Mouse (Mus musculus) adrenal gland, postnatal 36 days (tissue): ENCODE results near the gene Hcrt. TPM values are rescaled to one million over a fixed set of nuclear protein-coding genes. Genes with fewer than 3 reads are reported as not detected.

Source experiments
- DNase-seq, 2 experiments: peaks; one replicate each; pipeline ENCODE4 v3.0.0; 2021; ENCODE audit warnings: mixed read lengths in 1 of 2
- total RNA-seq, 2 experiments: library from RNA; stranded (reverse); gene quantifications; 2 replicates each; pipeline ENCODE4 v1.2.3; 2021

Hcrt gene
- total RNA-seq, 2 experiments from 2014 or later, result not detected

GRCm38 (mm10) chr11:100735954-100736745, 26.6 kb downstream of the Hcrt start:
- no peak for DNase-seq

- no peak for DNase-seq
Measured at GRCm38 (mm10) chr11:100735134-100735865, 27.4 kb downstream of the Hcrt start.

DNA sequence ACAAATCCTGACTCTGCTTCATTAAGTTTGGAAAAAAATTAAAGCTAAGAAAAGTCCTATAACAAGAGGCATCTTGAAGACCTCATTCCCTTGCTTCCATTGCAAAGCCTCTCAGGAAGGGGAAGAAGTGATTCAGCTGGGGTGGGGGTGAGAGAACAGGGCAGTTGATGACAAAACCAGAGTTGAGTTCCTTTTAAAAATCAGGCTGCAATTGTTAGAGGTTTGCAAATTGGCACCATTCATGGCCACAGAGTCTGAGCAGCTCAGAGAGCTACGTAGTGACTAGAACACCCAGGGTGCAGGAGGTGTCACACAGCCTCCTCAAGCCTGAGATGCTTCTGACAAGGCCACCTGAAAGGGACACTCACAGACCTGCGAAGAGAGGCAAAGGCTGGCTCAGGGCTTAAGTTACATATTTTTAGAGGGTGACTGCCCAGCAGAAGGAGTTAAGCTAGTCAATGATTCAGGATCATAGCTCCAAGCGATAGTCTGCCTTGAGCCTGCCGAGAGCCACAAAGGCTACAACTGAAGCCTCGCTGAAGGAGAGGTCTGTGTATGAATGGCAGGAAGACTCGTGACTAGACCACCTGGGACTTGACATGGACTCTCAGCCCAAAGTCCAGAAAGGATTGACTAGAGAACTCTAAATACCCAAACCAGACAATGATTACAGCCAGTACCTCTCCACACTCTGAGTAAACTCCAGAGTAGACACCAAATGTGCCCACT, 32.1 kb downstream of the Hcrt start:
- DNase-seq, result no peak

- DNase-seq, result no peak
Measured at GRCm38 (mm10) chr11:100729976-100730375, 32.8 kb downstream of the Hcrt start.

- no peak for DNase-seq
Measured at GRCm38 (mm10) chr11:100728601-100729000, 34.1 kb downstream of the Hcrt start.

GRCm38 (mm10) chr11:100727201-100727600, 35.5 kb downstream of the Hcrt start:
- DNase-seq, result no peak

GRCm38 (mm10) chr11:100724919-100725512, 37.7 kb downstream of the Hcrt start:
- peak in 1 of 2 experiments; percentile 30 for DNase-seq

DNA sequence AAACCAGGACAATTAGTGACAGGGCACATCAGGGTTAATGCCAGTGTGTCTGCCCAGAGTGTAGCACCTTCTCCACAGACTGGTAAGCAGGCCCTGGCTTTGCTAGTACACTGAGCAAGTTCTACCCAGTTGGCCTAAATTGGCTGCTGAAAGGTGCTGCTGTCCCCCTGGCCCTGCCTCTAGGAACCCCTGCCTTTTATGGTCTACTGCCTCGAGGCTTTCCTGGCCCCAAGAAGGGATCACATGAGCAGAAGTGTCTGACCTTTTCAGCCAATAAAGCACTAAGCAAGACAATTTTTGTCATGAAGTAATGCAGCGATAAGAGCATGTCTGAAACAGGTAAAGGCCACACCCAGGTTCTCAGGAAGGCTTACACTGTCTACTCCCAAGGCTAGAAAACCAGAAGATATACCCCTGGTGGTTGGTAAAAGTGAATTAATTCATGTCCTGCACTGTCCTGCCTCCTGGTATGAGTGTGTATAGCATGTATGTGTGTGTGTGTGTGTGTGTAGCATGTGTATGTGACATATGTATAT, 40.2 kb downstream of the Hcrt start:
- DNase-seq, result no peak

DNA sequence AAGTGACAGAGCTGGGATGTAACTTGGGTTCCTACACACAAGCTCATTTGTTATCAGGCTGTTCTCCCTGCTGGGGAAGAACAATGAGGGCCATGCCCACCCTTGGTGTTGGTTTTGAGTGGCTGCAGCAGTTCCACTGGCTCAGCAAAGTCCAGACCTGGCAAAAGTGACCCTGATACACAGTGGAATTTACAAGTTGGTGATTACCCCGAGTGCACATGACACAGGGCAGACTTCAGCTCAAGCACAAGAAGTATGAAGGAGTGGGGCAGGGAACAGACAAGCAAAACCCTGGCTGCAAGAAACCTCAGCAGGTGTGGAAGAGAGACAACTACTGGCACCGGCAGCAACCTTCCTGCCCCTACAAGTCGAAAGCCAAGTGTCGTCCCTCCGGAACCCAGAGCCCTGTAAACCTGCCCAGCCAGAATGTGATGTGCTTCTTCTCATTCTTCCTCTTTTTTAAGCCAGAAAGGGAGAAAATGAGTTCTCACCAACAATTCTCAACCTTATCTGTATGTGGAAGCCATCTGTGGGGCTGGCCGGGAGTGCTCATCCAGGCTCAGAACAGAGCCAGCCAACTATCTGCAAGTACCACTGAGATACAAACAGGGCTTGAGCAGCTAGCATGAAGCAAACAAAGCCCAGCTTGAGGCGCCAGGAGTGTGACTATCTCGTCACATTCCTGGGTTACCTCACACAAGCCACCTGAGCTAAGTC, 40.8 kb downstream of the Hcrt start:
- DNase-seq, result no peak

DNA sequence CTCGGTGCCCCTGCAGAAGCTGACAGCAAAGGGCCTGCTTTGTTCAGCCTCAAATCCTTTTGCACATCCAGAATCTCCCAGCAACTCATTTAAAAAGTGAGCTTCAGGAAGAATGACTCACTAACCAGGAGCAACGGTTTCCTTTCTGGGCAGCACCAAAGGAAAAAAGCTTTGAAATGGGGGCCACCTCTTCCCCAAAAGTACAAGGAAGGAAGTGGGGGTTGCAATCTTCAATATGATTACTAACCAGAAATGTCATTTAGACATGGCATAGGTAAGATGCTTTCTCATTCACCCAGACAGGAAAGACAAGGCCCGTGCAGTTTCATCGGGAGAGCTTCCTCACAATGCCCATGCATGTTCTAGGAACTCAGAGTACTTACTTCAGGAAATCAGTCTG, 41.5 kb downstream of the Hcrt start:
- no peak for DNase-seq

DNA sequence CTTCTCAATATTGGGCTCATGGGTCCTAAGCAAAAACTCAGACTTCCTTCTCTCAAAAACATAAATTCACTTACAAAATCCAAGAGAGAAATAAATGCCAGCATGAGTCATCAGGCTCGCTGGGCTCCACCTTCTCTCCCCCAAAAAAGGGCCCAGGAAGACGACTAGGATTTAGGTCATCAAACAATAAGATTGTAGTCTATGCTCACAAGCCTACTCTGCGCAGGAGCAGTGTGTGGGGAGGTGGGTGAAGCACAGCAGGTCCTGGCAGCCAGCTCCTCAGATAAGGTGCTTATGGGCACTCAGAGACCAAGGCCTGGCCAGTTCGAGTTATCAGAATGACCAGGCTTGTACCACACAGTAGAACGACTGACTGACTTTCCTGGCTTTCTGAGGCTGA, 42.4 kb downstream of the Hcrt start:
- DNase-seq, result peak in 1 of 2 experiments; percentile 48

GRCm38 (mm10) chr11:100719893-100720292, 42.8 kb downstream of the Hcrt start:
- peak in 1 of 2 experiments; percentile 35 for DNase-seq

GRCm38 (mm10) chr11:100719312-100719711, 43.4 kb downstream of the Hcrt start:
- peak in 1 of 2 experiments; percentile 36 for DNase-seq

GRCm38 (mm10) chr11:100718866-100719265, 43.9 kb downstream of the Hcrt start:
- DNase-seq, result no peak

GRCm38 (mm10) chr11:100718462-100718861, 44.3 kb downstream of the Hcrt start:
- no peak for DNase-seq

DNA sequence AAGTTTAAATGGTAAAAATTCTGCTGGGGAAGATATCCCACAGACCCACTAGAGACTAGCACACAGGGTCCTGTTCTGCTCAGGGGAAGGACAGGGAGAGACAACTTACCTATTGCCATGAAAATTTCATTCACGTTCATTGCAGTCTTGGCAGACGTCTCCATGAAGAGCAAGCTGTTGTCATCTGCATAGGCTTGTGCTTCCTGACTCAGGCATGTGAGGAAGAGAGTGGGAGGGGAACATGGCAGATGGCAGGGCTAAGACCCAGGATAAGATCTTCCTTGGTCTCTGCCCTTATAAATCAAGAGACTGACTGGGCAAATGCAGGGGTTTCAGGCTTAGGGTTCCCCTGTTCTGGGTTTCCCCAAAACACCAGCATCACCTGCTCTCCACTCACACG, 46.1 kb downstream of the Hcrt start:
- DNase-seq, result no peak

GRCm38 (mm10) chr11:100714948-100715347, 47.8 kb downstream of the Hcrt start:
- DNase-seq, result no peak

DNA sequence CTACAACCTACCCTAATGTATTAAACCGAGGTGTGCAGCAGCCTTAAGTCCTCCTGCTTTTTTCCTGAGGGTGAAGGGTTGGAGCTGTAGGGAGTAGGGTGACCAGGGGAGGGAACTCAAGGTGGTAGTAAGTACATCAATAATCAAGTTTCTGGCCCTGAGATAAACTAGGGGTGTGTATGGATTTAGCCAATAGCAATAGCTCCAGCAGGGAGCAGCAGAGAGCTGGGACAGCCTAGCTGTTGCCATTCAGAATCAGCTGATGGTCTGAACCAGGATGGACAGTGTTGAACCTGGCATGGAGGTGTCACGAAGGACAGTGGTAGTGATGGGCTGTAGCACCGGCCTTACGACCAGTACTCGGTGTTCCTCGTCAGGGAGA, 48.2 kb downstream of the Hcrt start:
- peak; percentile 84 to 90 for DNase-seq

DNA sequence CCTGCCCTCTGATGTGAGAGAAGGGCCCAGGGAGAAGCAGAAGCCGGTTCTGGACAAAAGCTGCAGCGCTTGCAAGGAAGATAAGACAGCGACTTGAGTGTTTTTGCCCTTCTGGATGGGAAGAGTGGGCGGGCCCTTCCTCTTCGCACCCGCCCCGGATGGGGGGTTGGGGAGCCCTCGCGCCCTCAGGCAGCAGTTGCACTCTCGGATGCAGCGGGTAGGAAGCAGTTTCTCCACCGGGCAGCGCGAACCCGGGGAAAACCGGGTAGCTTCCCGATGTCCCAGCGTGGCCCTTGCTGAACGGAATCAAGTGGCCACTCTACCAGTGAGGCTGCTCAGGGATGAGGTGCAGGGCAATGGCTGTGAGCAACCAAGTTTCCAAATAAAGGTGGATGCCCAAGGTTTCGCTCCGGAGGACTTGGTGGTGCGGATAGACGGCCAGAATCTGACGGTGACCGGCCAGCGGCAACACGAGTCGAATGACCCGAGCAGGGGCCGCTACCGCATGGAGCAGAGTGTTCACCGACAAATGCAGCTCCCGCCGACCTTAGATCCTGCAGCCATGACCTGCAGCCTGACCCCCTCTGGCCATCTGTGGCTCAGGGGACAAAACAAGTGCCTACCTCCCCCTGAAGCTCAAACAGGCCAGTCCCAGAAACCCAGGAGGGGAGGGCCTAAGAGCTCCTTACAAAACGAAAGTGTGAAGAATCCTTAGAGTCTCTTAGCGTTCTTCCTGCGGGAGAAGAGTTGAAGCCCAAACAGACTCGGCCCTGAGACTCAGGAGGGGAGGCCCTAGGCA, 48.8 kb downstream of the Hcrt start, which contains the start of gene Hspb9:
Gene Hspb9, plus strand, starts transcription at position 116 of the 799 bp plus-strand sequence.
- DNase-seq, result peak; percentile 84 to 92

GRCm38 (mm10) chr11:100713174-100713573, 49.6 kb downstream of the Hcrt start:
- DNase-seq, result no peak
